Mouse (Mus musculus) E14TG2a.4 (cell line): ENCODE data around the gene Gpr107.

Experiments
- H3K27me3 ChIP-seq: 2 replicates; pipeline ENCODE4 v1.6.1; 2014; ENCODE audit warnings: low read length, control low read depth; ENCODE audit not compliant: insufficient read depth
- H3K36me3 ChIP-seq: 2 replicates; pipeline ENCODE4 v1.6.1; 2014; ENCODE audit warnings: low read length, control low read depth; ENCODE audit not compliant: insufficient read depth
- H3K4me1 ChIP-seq: replicated peaks from 2 replicates; pipeline ENCODE4 v1.6.1; 2014; ENCODE audit warnings: low read depth, low read length, control low read depth
- H3K4me3 ChIP-seq: replicated peaks from 2 replicates; pipeline ENCODE4 v1.5.1; 2014; ENCODE audit warnings: mild to moderate bottlenecking, low read length
- H3K9me3 ChIP-seq: 2 replicates; pipeline ENCODE4 v1.6.1; 2014; ENCODE audit warnings: low read length, control low read depth
- CTCF ChIP-seq: conservative IDR thresholded peaks from 2 replicates; pipeline ENCODE4 v1.5.1; 2014; ENCODE audit warnings: low read length
- NANOG ChIP-seq: IDR thresholded peaks from 2 replicates; pipeline ENCODE4 v1.6.1; 2014; ENCODE audit warnings: borderline replicate concordance, low read length, mixed read lengths
- POU5F1 ChIP-seq: IDR thresholded peaks from 2 replicates; pipeline ENCODE4 v1.6.1; 2014; ENCODE audit warnings: low read length, borderline replicate concordance

Gpr107 gene

DNA sequence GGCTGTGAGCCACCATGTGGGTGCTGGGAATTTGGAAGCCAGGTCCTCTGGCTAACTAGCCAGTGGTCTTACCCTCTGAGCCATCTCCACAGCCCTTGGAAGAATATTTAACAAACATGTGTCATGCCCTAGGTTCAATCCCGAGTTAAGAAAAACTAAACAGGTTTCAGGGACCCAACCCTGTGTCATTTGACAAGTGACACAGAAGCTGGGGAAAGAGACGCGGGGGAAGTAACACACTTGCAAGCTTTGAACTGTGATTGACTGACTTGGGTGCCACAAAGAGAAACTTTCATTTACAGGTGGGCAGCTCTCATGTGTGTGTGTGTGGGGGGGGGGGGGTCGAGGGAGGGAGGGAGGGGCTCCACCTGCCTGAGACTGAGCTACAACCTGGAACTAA is 18.1 kb upstream of the Gpr107 start:
- TF ChIP-seq NANOG = no peak
- no peak for TF ChIP-seq CTCF
- TF ChIP-seq POU5F1 = no peak
- Histone ChIP-seq H3K9me3 (no peaks in the 10 kb centered on the region), H3K4me1 (peaks cover 97% of the 10 kb centered on the region), H3K4me3 (0 out of 2 replicates have a peak overlapping the region, but pooled peaks have one; percentile 17), H3K36me3 (peaks cover 2% of the 10 kb centered on the region; the same call in 1 of the 2 replicates), H3K27me3 (no peaks in the 10 kb centered on the region)

DNA sequence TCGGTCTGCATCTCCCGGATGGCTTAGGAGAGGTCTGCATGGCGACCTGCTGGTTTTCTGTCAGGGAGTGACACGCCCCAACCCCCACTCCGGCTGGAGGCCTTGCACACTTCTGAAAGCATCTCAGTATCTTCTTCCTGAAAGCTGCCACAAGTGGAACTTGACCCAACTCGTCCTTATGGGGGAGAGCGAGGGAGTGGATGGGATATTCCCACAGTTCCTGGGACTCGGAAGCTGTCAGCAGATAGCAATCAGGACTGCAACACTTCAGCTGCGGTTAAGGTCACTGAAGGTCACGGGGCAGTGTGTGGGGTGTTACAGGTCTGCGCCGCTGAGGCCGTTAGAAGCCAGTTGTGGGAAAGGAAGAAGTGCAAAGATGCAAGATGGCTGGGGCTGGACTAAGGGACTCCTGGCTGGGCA is 16.6 kb upstream of the Gpr107 start:
- Histone ChIP-seq H3K9me3 (no peaks in the 10 kb centered on the region), H3K4me1 (peaks cover 96% of the 10 kb centered on the region), H3K27me3 (0 out of 2 replicates have a peak, but pooled peaks cover 2% of the 10 kb centered on the region), H3K4me3 (peak overlapping the region; percentile 60), H3K36me3 (no peaks in the 10 kb centered on the region; the same call in 1 of the 2 replicates)
- TF ChIP-seq CTCF (no peak), POU5F1 (no peak), NANOG (peak; percentile 46; the same call in 1 of the 2 replicates)

DNA sequence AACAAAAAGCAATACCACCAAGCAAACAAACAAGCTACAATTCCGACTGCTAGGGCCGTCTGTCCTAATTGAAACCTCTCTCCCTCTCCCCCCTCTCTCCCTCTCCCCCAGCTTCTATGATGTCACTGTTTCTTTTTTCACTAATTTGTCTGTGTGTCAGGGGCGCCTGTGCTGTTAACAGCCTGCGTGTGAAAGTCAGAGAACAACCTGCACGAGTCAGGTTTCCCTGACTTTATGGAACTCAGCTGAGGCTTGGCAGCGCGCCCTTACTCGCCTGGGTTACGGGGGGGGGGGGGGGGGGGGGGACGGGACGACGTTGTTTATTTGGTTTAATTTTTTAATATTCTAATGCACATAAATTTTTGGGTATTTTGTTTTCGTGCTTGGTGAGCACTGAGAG is 15.8 kb upstream of the Gpr107 start:
- TF ChIP-seq NANOG (no peak), POU5F1 (no peak), CTCF (no peak)
- Histone ChIP-seq H3K4me1 (peaks cover 94% of the 10 kb centered on the region), H3K27me3 (peaks cover 9% of the 10 kb centered on the region), H3K36me3 (no peaks in the 10 kb centered on the region; the same call in 1 of the 2 replicates), H3K4me3 (peak overlapping the region; percentile 39; the same call in 1 of the 2 replicates), H3K9me3 (no peaks in the 10 kb centered on the region)

- Histone ChIP-seq H3K9me3 (no peaks in the 10 kb centered on the region), H3K4me3 (peak overlapping the region; percentile 39), H3K4me1 (peaks cover 86% of the 10 kb centered on the region), H3K36me3 (no peaks in the 10 kb centered on the region; the same call in 1 of the 2 replicates), H3K27me3 (peaks cover 9% of the 10 kb centered on the region)
- TF ChIP-seq NANOG (no peak), POU5F1 (no peak), CTCF (no peak)
Observed at GRCm38 (mm10) chr2:31137018-31137590, 15.0 kb upstream of the Gpr107 start.

DNA sequence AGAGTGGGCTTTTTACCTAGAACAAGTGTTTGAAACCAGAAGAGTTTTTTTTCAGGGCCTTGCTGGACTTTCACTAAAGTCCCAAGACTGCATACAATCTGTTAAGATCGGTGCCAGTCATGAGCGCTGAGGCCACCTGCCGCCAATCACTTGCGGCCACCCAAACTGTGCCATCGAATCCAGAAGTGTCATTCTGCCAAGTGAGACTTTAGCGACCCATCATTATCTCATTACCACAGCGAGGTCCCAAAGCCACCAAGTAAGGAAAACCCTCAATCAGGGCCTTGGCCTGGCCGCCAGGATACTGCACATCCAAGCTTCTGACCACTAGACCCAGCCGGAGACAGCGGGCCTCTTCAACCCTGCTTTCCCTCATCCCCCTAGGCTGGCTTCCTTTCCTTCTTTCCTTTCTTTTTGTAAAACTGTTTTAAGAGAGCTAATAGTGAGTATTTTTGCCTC is 12.9 kb upstream of the Gpr107 start:
- Histone ChIP-seq H3K4me1 (peaks cover 87% of the 10 kb centered on the region), H3K36me3 (no peaks in the 10 kb centered on the region; the same call in 1 of the 2 replicates), H3K27me3 (peaks cover 9% of the 10 kb centered on the region), H3K9me3 (no peaks in the 10 kb centered on the region), H3K4me3 (no peak overlapping the region)
- TF ChIP-seq NANOG (no peak), POU5F1 (no peak), CTCF (no peak)

DNA sequence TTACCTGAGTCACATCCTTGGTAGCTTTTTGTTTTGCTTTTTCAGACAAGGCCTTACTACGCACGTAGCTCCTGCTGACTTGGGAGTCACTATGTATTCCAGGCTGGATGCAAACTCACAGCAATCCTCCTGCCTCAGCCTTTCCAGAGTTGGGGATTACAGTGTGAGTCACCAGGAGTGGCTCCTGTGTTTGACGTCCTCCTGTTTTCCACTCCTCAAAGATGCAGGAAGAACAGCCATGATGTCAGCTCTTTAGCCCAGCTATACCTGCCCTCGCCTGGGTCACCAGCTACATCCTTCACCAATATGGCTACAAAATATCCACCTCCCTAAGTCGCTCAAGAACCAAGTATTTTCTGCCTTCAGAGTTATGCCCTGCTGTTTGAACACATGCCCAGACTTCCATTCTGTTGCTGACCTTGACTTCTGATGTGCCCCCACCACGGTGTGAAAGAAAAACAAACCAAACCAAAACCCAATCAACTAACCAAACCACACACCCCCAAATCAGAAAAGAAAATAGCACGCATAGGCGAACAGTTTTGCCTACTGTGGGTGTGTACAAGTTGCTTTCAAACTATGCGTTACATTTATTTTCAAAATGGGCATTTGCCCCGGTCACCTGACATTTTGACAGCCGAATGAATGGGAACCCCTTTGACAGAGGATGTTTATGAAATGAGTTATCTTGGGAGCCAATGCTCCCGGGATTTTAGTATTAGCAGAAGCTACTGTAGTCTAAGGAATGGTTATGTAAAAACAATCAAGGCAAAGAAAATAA is 11.9 kb upstream of the Gpr107 start:
- Histone ChIP-seq H3K9me3 (no peaks in the 10 kb centered on the region), H3K36me3 (peaks cover 3% of the 10 kb centered on the region; the same call in 1 of the 2 replicates), H3K4me3 (peak overlapping the region; percentile 96), H3K4me1 (peaks cover 86% of the 10 kb centered on the region), H3K27me3 (peaks cover 9% of the 10 kb centered on the region)
- TF ChIP-seq CTCF = no peak
- no peak for TF ChIP-seq POU5F1
- TF ChIP-seq NANOG = no peak

- Histone ChIP-seq H3K36me3 (peaks cover 7% of the 10 kb centered on the region; the same call in 1 of the 2 replicates), H3K4me3 (peak overlapping the region; percentile 96), H3K27me3 (peaks cover 9% of the 10 kb centered on the region), H3K4me1 (peaks cover 81% of the 10 kb centered on the region), H3K9me3 (no peaks in the 10 kb centered on the region)
- TF ChIP-seq NANOG (no peak), POU5F1 (no peak), CTCF (no peak)
Observed at GRCm38 (mm10) chr2:31140772-31141073, 11.4 kb upstream of the Gpr107 start.

DNA sequence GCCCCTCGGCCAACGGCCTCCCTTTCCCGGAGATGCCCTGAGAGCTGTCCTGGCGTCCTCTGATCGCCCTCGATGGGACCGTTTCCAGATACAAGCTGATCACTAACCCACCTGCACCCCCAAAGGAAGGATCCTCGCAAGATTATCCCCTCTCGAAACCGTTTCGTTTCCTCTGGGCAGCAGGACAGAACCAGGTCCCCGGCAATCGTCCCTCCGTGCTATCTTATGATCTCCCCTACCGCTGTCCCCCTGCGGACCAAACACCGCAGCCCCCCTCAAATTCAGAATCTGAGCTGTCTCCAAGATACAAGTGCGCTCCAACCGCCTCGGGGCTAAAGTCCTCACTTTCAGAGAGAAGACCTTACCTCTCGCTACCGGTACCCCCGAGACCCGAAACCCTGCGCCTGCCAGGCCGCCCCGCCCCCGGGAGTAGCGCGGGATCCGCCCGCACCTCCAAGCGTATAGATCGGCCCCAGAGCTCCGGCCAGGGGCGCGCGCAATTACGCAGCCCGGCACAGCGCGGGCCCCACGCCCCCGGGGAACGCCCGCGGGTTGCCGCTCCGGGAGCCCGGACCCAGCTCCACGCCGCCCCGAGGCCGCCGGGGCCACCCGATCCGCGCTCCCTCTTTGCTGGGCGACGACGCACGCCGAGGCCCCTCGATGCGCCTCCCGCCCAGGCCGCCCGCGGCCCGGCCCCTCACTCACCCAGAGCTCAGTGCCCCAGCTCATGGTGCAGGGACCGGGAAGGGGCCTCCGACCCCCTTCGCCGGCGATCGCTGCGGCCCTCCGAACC is 10.8 kb upstream of the Gpr107 start:
- Histone ChIP-seq H3K9me3 (no peaks in the 10 kb centered on the region), H3K4me1 (peaks cover 75% of the 10 kb centered on the region), H3K4me3 (peak overlapping the region; percentile 96), H3K27me3 (peaks cover 9% of the 10 kb centered on the region), H3K36me3 (peaks cover 12% of the 10 kb centered on the region)
- TF ChIP-seq NANOG = no peak
- no peak for TF ChIP-seq POU5F1
- no peak for TF ChIP-seq CTCF
